Comparison of ENCODE assay signal across 9 mouse cellular contexts in genomic region chr10:4372011-4372410, GRCm38 (mm10). TPM values are rescaled to one million over a fixed set of nuclear protein-coding genes. Genes with fewer than 3 reads are reported as not detected.
DNase-seq lines count a peak whose midpoint lies in the region; ATAC-seq and TF ChIP-seq lines count a peak whose summit lies in the region.
"Had no signal": no experiment of that assay in that cellular context is flagged by ENCODE, and none has a peak within 500 bp of the region (broad histone marks: within the 10 kb centered on the region; RNA-seq: fewer than 3 reads in every experiment).

No protein-coding gene starts in this region.

- H3K4me2 ChIP-seq in liver, embryonic 14.5 days (ENCODE audit: low read depth): no peak overlapping the region
- H3K4me2 ChIP-seq in forebrain, embryonic 16.5 days (ENCODE audit: low read length): no peak overlapping the region
- H3K4me2 ChIP-seq in midbrain, embryonic 13.5 days (replicated peaks): no peak overlapping the region
- H3K4me2 ChIP-seq: heart, embryonic 13.5 days had no signal

- TF ChIP-seq EP300 in liver, embryonic 14.5 days (IDR thresholded peaks at IDR 0.05; ENCODE audit: low read depth): no peak

- H3K36me3 ChIP-seq in liver, embryonic 14.5 days (replicated peaks; ENCODE audit: control insufficient read depth, insufficient read depth, low read depth): peaks cover 3% of the 10 kb centered on the region; the same call in 1 of the 2 replicates
- peaks cover 5% of the 10 kb centered on the region; the same call in 1 of the 2 replicates for H3K36me3 ChIP-seq in forebrain, embryonic 16.5 days (ENCODE audit: control insufficient read depth, insufficient read depth)
- peaks cover 47% of the 10 kb centered on the region for H3K36me3 ChIP-seq in midbrain, embryonic 13.5 days

- no peak overlapping the region for H3K4me3 ChIP-seq in liver, embryonic 14.5 days (ENCODE audit: insufficient read depth in 1 of 2, low read depth in 2 of 2, low read length in 2 of 2)
- no peak overlapping the region for H3K4me3 ChIP-seq in bone marrow, adult 2 months (replicated peaks; ENCODE audit: control insufficient read depth, low read depth, low read length)
- no peak overlapping the region for H3K4me3 ChIP-seq in forebrain, embryonic 16.5 days (replicated peaks; ENCODE audit: low read length)
- H3K4me3 ChIP-seq in midbrain, embryonic 13.5 days (replicated peaks): no peak overlapping the region
- H3K4me3 ChIP-seq: heart, embryonic 13.5 days had no signal

- TF ChIP-seq CTCF in liver, embryonic 14.5 days (IDR thresholded peaks at IDR 0.05; ENCODE audit: low read depth): peak; percentile 62
- peak; percentile 18; the same call in 1 of the 2 replicates for TF ChIP-seq CTCF in bone marrow, adult 2 months (IDR thresholded peaks at IDR 0.05; ENCODE audit: control insufficient read depth, insufficient read depth, low read length)

- no peaks in the 10 kb centered on the region for H3K27me3 ChIP-seq in liver, embryonic 14.5 days (ENCODE audit: control insufficient read depth, insufficient read depth, low read length)
- no peaks in the 10 kb centered on the region for H3K27me3 ChIP-seq in forebrain, embryonic 16.5 days (replicated peaks; ENCODE audit: control insufficient read depth, insufficient read depth, low read length)
- H3K27me3 ChIP-seq in midbrain, embryonic 13.5 days: no peaks in the 10 kb centered on the region
- H3K27me3 ChIP-seq: heart, embryonic 13.5 days had no signal

- no peak for TF ChIP-seq POLR2A in bone marrow, adult 2 months (IDR thresholded peaks at IDR 0.05; ENCODE audit: borderline replicate concordance, control insufficient read depth, low read depth, low read length)

- no peak overlapping the region for H3K27ac ChIP-seq in liver, embryonic 14.5 days
- no peak overlapping the region for H3K27ac ChIP-seq in bone marrow, adult 2 months (ENCODE audit: control insufficient read depth, insufficient read depth, low read depth, low read length, poor library complexity)
- H3K27ac ChIP-seq in forebrain, embryonic 16.5 days (ENCODE audit: low read length): no peak overlapping the region
- H3K27ac ChIP-seq in midbrain, embryonic 13.5 days: no peak overlapping the region
- H3K27ac ChIP-seq: heart, embryonic 13.5 days had no signal

- WGBS in liver, embryonic 14.5 days (ENCODE audit: insufficient replicate concordance): 42% methylated on average over 5 of the region's 5 CpGs
- 42% methylated on average over 5 of the region's 5 CpGs for WGBS in bone marrow, adult 2 months
- WGBS in forebrain, embryonic 16.5 days: 52% methylated on average over 5 of the region's 5 CpGs
- WGBS in midbrain, embryonic 13.5 days: 64% methylated on average over 5 of the region's 5 CpGs

- H3K4me1 ChIP-seq in liver, embryonic 14.5 days (replicated peaks; ENCODE audit: control insufficient read depth in 2 of 2, insufficient read depth in 2 of 2, low read length in 1 of 2): no peaks in the 10 kb centered on the region
- no peaks in the 10 kb centered on the region for H3K4me1 ChIP-seq in bone marrow, adult 2 months (ENCODE audit: control insufficient read depth, insufficient read depth, low read length)
- no peaks in the 10 kb centered on the region for H3K4me1 ChIP-seq in forebrain, embryonic 16.5 days (replicated peaks; ENCODE audit: control insufficient read depth, insufficient read depth, low read length)
- 0 out of 2 replicates have a peak, but pooled peaks cover 4% of the 10 kb centered on the region for H3K4me1 ChIP-seq in midbrain, embryonic 13.5 days (replicated peaks)

- no peak overlapping the region for H3K9ac ChIP-seq in liver, embryonic 14.5 days (replicated peaks)
- H3K9ac ChIP-seq in forebrain, embryonic 16.5 days (replicated peaks; ENCODE audit: low read depth, low read length): no peak overlapping the region
- H3K9ac ChIP-seq in midbrain, embryonic 13.5 days (replicated peaks): no peak overlapping the region
- H3K9ac ChIP-seq: heart, embryonic 13.5 days had no signal

- H3K9me3 ChIP-seq in liver, embryonic 14.5 days (ENCODE audit: control insufficient read depth, low read length): no peaks in the 10 kb centered on the region
- H3K9me3 ChIP-seq in forebrain, embryonic 16.5 days (ENCODE audit: control insufficient read depth, low read length): no peaks in the 10 kb centered on the region
- H3K9me3 ChIP-seq in midbrain, embryonic 13.5 days: no peaks in the 10 kb centered on the region

- no peak for ATAC-seq in liver, embryonic 14.5 days (ENCODE audit: insufficient read depth)
- peak; percentile 60 for ATAC-seq in forebrain, embryonic 16.5 days
- peak; percentile 76 for ATAC-seq in midbrain, embryonic 13.5 days

- peak; percentile 56 for DNase-seq in adrenal gland, postnatal 14 days
- DNase-seq in adrenal gland, postnatal 25 days: no peak
- DNase-seq in liver, embryonic 14.5 days (ENCODE audit: low read depth in 3 of 3, low spot score in 3 of 3): no peak
- no peak for DNase-seq in liver
- DNase-seq in urinary bladder, adult 2 months (ENCODE audit: low spot score): no peak

RNA-seq across cellular contexts. Expression of gene Zbtb2, which starts 15.9 kb away (rescaled TPM):
- 11.7 and 12.3 TPM in 2 replicates for total RNA-seq in adrenal gland, postnatal 14 days (2021)
- 11.0 and 11.5 TPM in 2 replicates for total RNA-seq in adrenal gland, postnatal 25 days (2021)
- 2.9 and 3.1 TPM in 2 replicates for polyA plus RNA-seq in liver, embryonic 14.5 days (2012; rRNA removed)
- polyA plus RNA-seq in liver, embryonic 14.5 days (2014; fragmentation: Nextera tagmentation; extraction: Ambion mirVana): 3.0 and 4.7 TPM in 2 replicates
- polyA plus RNA-seq in bone marrow, adult 2 months (2011; ENCODE audit: insufficient read depth, insufficient read length, low replicate concordance, missing spikeins): 2.9 and 7.6 TPM in 2 replicates
- 17.9 and 19.3 TPM in 2 replicates for polyA plus RNA-seq in forebrain, embryonic 16.5 days (2015; fragmentation: Nextera tagmentation; extraction: Ambion mirVana)
- polyA plus RNA-seq in midbrain, embryonic 13.5 days (2015; fragmentation: Nextera tagmentation; extraction: Ambion mirVana): 18.6 and 18.7 TPM in 2 replicates
- 8.4 and 9.6 TPM in 2 replicates for polyA plus RNA-seq in urinary bladder, adult 2 months (2012; rRNA removed)
